8 mouse cellular contexts compared by ENCODE assay signal in the genomic region with DNA sequence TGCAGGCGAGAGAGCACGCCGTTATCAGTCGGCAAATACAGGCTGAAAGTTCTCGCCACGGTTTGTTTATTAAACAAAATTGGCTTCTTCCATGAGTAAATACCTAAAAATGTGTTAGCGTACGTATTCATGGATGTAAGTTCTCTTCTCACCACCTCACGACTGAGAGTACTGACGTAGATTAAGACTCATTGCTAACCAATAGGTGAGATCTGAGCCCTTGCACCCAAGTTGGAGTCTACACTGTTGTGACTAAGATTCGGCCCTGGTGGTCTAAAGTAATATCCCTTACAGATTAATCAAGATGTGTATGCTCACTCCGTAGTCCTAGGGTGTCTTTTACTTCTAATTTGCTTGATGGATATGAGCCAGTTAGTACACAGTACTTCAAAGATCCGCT. TPM values are rescaled to one million over a fixed set of nuclear protein-coding genes. Genes with fewer than 3 reads are reported as not detected.
DNase-seq lines count a peak whose midpoint lies in the region; ATAC-seq and TF ChIP-seq lines count a peak whose summit lies in the region.

No protein-coding gene starts in this region.

- no peaks in the 10 kb centered on the region for H3K9me3 ChIP-seq in heart, embryonic 13.5 days
- no peaks in the 10 kb centered on the region for H3K9me3 ChIP-seq in CH12.LX (replicated peaks; ENCODE audit: low read length)
- H3K9me3 ChIP-seq in embryonic facial prominence, embryonic 10.5 days = no peaks in the 10 kb centered on the region
- no peaks in the 10 kb centered on the region for H3K9me3 ChIP-seq in hindbrain, postnatal 0 days (ENCODE audit: low read length)
- H3K9me3 ChIP-seq in midbrain, embryonic 12.5 days = no peaks in the 10 kb centered on the region

- no peak for TF ChIP-seq EP300 in CH12.LX (IDR thresholded peaks at IDR 0.05; ENCODE audit: low read length)

- in situ Hi-C loops in CH12.LX (cut with MboI; ENCODE audit: low pct_ligation_motif_present, low pct_unique_long_range_greater_than_20kb, low sequenced_read_pairs) = no loop called here

- no peak for TF ChIP-seq POLR2A in CH12.LX (IDR thresholded peaks at IDR 0.05; ENCODE audit: low read depth, low read length)

- H3K79me2 ChIP-seq in CH12.LX (replicated peaks; ENCODE audit: control insufficient read depth, extremely low read depth, insufficient read depth, poor library complexity, severe bottlenecking) = peaks cover 11% of the 10 kb centered on the region

- peak overlapping the region; percentile 82 for H3K4me3 ChIP-seq in heart, embryonic 13.5 days
- H3K4me3 ChIP-seq in CH12.LX (replicated peaks in 1 of 3; ENCODE audit: low read depth in 2 of 3, low read length in 2 of 3, poor library complexity in 1 of 3) = peak overlapping the region; percentile 72 to 95 (median 82)
- peak overlapping the region; percentile 81 for H3K4me3 ChIP-seq in embryonic facial prominence, embryonic 10.5 days
- peak overlapping the region; percentile 73 for H3K4me3 ChIP-seq in hindbrain, postnatal 0 days (ENCODE audit: low read length)
- peak overlapping the region; percentile 74 for H3K4me3 ChIP-seq in midbrain, embryonic 12.5 days

- H3K27ac ChIP-seq in heart, embryonic 13.5 days (replicated peaks) = peak overlapping the region; percentile 100
- peak overlapping the region; percentile 64 for H3K27ac ChIP-seq in CH12.LX (ENCODE audit: insufficient read depth, low read depth)
- H3K27ac ChIP-seq in embryonic facial prominence, embryonic 10.5 days (replicated peaks) = peak overlapping the region; percentile 98
- H3K27ac ChIP-seq in hindbrain, postnatal 0 days = peak overlapping the region; percentile 100
- peak overlapping the region; percentile 99 for H3K27ac ChIP-seq in midbrain, embryonic 12.5 days (replicated peaks)

- peaks cover 18% of the 10 kb centered on the region for H3K4me1 ChIP-seq in heart, embryonic 13.5 days
- peaks cover 0 to 23% of the 10 kb centered on the region in 2 experiments; a peak in 2 of 4 replicates for H3K4me1 ChIP-seq in CH12.LX (ENCODE audit: control insufficient read depth in 1 of 2, insufficient read depth in 2 of 2)
- peaks cover 4% of the 10 kb centered on the region for H3K4me1 ChIP-seq in embryonic facial prominence, embryonic 10.5 days
- H3K4me1 ChIP-seq in hindbrain, postnatal 0 days (ENCODE audit: insufficient read depth, low read length) = no peaks in the 10 kb centered on the region
- H3K4me1 ChIP-seq in midbrain, embryonic 12.5 days = peaks cover 6% of the 10 kb centered on the region

- no peak for TF ChIP-seq CTCF in CH12.LX (conservative IDR thresholded peaks at IDR 0.05 in 1 of 2, IDR thresholded peaks at IDR 0.05 in 1 of 2; ENCODE audit: low read depth in 2 of 2, low read length in 2 of 2)
- TF ChIP-seq CTCF in hindbrain, postnatal 0 days (IDR thresholded peaks at IDR 0.05; ENCODE audit: low read depth) = peak; percentile 17

- peak overlapping the region; percentile 80 for H3K4me2 ChIP-seq in heart, embryonic 13.5 days
- H3K4me2 ChIP-seq in CH12.LX (ENCODE audit: insufficient read depth, low read depth, poor library complexity, severe bottlenecking) = peak overlapping the region; percentile 98
- H3K4me2 ChIP-seq in hindbrain, postnatal 0 days (ENCODE audit: low read depth, low read length) = peak overlapping the region; percentile 69
- H3K4me2 ChIP-seq in midbrain, embryonic 12.5 days (replicated peaks) = peak overlapping the region; percentile 71

- H3K36me3 ChIP-seq in heart, embryonic 13.5 days = peaks cover 15% of the 10 kb centered on the region
- peaks cover 0 to 9% of the 10 kb centered on the region in 2 experiments for H3K36me3 ChIP-seq in CH12.LX (replicated peaks in 1 of 2; ENCODE audit: control insufficient read depth in 1 of 2, insufficient read depth in 1 of 2, low read length in 1 of 2)
- peaks cover 23% of the 10 kb centered on the region for H3K36me3 ChIP-seq in embryonic facial prominence, embryonic 10.5 days (replicated peaks)
- no peaks in the 10 kb centered on the region for H3K36me3 ChIP-seq in hindbrain, postnatal 0 days (ENCODE audit: insufficient read depth, low read length)
- H3K36me3 ChIP-seq in midbrain, embryonic 12.5 days = peaks cover 11% of the 10 kb centered on the region

- dilution Hi-C loops in CH12.LX (cut with MboI; ENCODE audit: extremely low pct_ligation_motif_present, extremely low pct_unique_long_range_greater_than_20kb, low sequenced_read_pairs) = no loop called here

- 11% methylated on average over 13 of the region's 13 CpGs for WGBS in heart, embryonic 13.5 days
- WGBS in embryonic facial prominence, embryonic 10.5 days = 22% methylated on average over 13 of the region's 13 CpGs
- WGBS in hindbrain, postnatal 0 days = 11% methylated on average over 13 of the region's 13 CpGs
- 19% methylated on average over 13 of the region's 13 CpGs for WGBS in midbrain, embryonic 12.5 days

- no peak for DNase-seq in heart, adult 11 months
- peak; percentile 57 for DNase-seq in CH12.LX (ENCODE audit: extremely low read depth)
- DNase-seq in embryonic facial prominence, embryonic 10.5 days (ENCODE audit: low spot score) = no peak
- DNase-seq in hindbrain, postnatal 0 days (ENCODE audit: low spot score) = peak; percentile 39
- DNase-seq in adrenal gland, adult 8-10 months = no peak
- no peak for DNase-seq in spleen, postnatal 14 days (ENCODE audit: low spot score in 2 of 2)

- no peaks in the 10 kb centered on the region for H3K27me3 ChIP-seq in heart, embryonic 13.5 days (replicated peaks)
- no peaks in the 10 kb centered on the region for H3K27me3 ChIP-seq in CH12.LX (replicated peaks)
- H3K27me3 ChIP-seq in embryonic facial prominence, embryonic 10.5 days (replicated peaks; ENCODE audit: low read depth, poor library complexity, severe bottlenecking) = no peaks in the 10 kb centered on the region
- H3K27me3 ChIP-seq in hindbrain, postnatal 0 days (ENCODE audit: insufficient read depth, low read length) = no peaks in the 10 kb centered on the region
- H3K27me3 ChIP-seq in midbrain, embryonic 12.5 days = no peaks in the 10 kb centered on the region

- peak overlapping the region; percentile 94 for H3K9ac ChIP-seq in heart, embryonic 13.5 days
- H3K9ac ChIP-seq in CH12.LX (ENCODE audit: insufficient read depth, low read depth) = peak overlapping the region; percentile 99
- peak overlapping the region; percentile 87 for H3K9ac ChIP-seq in hindbrain, postnatal 0 days (replicated peaks; ENCODE audit: low read length)
- peak overlapping the region; percentile 80 for H3K9ac ChIP-seq in midbrain, embryonic 12.5 days (replicated peaks)

- no peak for ATAC-seq in heart, embryonic 13.5 days (ENCODE audit: extremely low read depth, insufficient number of reproducible peaks, low FRiP score, low TSS enrichment)
- no peak for ATAC-seq in hindbrain, postnatal 0 days
- ATAC-seq in midbrain, embryonic 12.5 days (ENCODE audit: low FRiP score, low read depth) = peak; percentile 3; the same call in 1 of the 2 replicates

- TF ChIP-seq RAD21 in CH12.LX (IDR thresholded peaks at IDR 0.05; ENCODE audit: low read depth, low read length) = no peak

TF ChIP-seq in CH12.LX, 34 proteins besides CTCF, POLR2A, EP300 and RAD21:
- TF ChIP-seq USF1 (IDR thresholded peaks at IDR 0.05; ENCODE audit: low read depth, low read length) (no peak), JUND (conservative IDR thresholded peaks at IDR 0.05; ENCODE audit: low read depth, low read length) (0 out of 2 replicates have a peak, but pooled peaks have one; percentile 14), UBTF (IDR thresholded peaks at IDR 0.05; ENCODE audit: low read depth, low read length) (no peak), CHD1 (IDR thresholded peaks at IDR 0.05; ENCODE audit: low read depth, low read length) (peak; percentile 81; the same call in 1 of the 2 replicates), ZMIZ1 (IDR thresholded peaks at IDR 0.05; ENCODE audit: low read depth, low read length) (no peak), CHD2 (IDR thresholded peaks at IDR 0.05; ENCODE audit: low read length) (no peak), IRF4 (IDR thresholded peaks at IDR 0.05; ENCODE audit: low read depth, low read length) (no peak), NRF1 (IDR thresholded peaks at IDR 0.05; ENCODE audit: low read depth, low read length) (no peak), ZC3H11A (IDR thresholded peaks at IDR 0.05; ENCODE audit: low read depth, low read length) (no peak)

RNA-seq across cellular contexts. Expression of gene Rnpc3, which starts 0.6 kb away (rescaled TPM):
- polyA plus RNA-seq in heart, embryonic 13.5 days (2015; fragmentation: Nextera tagmentation; extraction: Ambion mirVana) = 20.7 and 22.0 TPM in 2 replicates
- total RNA-seq in CH12.LX (2012; rRNA removed) = 10.3 and 12.2 TPM in 2 replicates
- total RNA-seq in CH12.LX (2014; rRNA removed) = 18.0 and 27.6 TPM in 2 replicates
- polyA plus RNA-seq in CH12.LX (2012; ENCODE audit: insufficient read length, low read depth) = 21.5 and 24.2 TPM in 2 replicates
- polyA plus RNA-seq in embryonic facial prominence, embryonic 10.5 days (2016; fragmentation: Nextera tagmentation; extraction: Ambion mirVana) = 32.3 and 34.6 TPM in 2 replicates
- total RNA-seq in hindbrain, postnatal 0 days (2014; rRNA removed) = 26.1 and 32.3 TPM in 2 replicates
- 46.5 and 52.6 TPM in 2 replicates for polyA plus RNA-seq in hindbrain, postnatal 0 days (2015; fragmentation: Nextera tagmentation; extraction: Ambion mirVana)
- 57.8 and 59.2 TPM in 2 replicates for polyA plus RNA-seq in midbrain, embryonic 12.5 days (2016; fragmentation: Nextera tagmentation; extraction: Ambion mirVana)
- total RNA-seq in adrenal gland, adult 8-10 months (2022) = 10 to 100 TPM; 22.6 to 33.8 (median 27.2) TPM

RNA-seq across cellular contexts. Expression of gene Amy1, which starts 24.1 kb away (rescaled TPM):
- 1.7 and 1.9 TPM in 2 replicates for polyA plus RNA-seq in heart, embryonic 13.5 days (2015; fragmentation: Nextera tagmentation; extraction: Ambion mirVana)
- total RNA-seq in CH12.LX (2012; rRNA removed) (0.17 TPM in 2 replicates), CH12.LX (2014; rRNA removed) (0.71 and 2.0 TPM in 2 replicates)
- polyA plus RNA-seq in CH12.LX (2012; ENCODE audit: insufficient read length, low read depth) = 0.67 and 2.1 TPM in 2 replicates
- 0.27 and 0.48 TPM in 2 replicates for polyA plus RNA-seq in embryonic facial prominence, embryonic 10.5 days (2016; fragmentation: Nextera tagmentation; extraction: Ambion mirVana)
- total RNA-seq in hindbrain, postnatal 0 days (2014; rRNA removed) = 21.0 and 24.2 TPM in 2 replicates
- polyA plus RNA-seq in hindbrain, postnatal 0 days (2015; fragmentation: Nextera tagmentation; extraction: Ambion mirVana) = 17.6 TPM in 2 replicates
- 3.9 and 4.1 TPM in 2 replicates for polyA plus RNA-seq in midbrain, embryonic 12.5 days (2016; fragmentation: Nextera tagmentation; extraction: Ambion mirVana)
- total RNA-seq in adrenal gland, adult 8-10 months (2022) = 10 to 100 TPM; 14.1 to 39.6 (median 29.0) TPM

Comparison
In these comparisons a context has a peak if more than half of its experiments do, and no peak if none do; other contexts are left out.
1. DNase-seq: peak in CH12.LX (single experiment) and hindbrain, postnatal 0 days (single experiment); none in heart, adult 11 months (single experiment), embryonic facial prominence, embryonic 10.5 days (single experiment), adrenal gland, adult 8-10 months (single experiment) and spleen, postnatal 14 days (0 of 2).
2. Peak in every context shown above with its lines, with median percentiles within 50 percentile points of each other: H3K27ac ChIP-seq, H3K4me2 ChIP-seq, H3K4me3 ChIP-seq and H3K9ac ChIP-seq.